Mouse (Mus musculus): Measurements from ENCODE around the gene 2310009B15Rik.

The 2310009B15Rik gene

GRCm38 (mm10) chr1:138856101-138856950 lies at the start of gene 2310009B15Rik:
2310009B15Rik (minus strand) TSS chr1:138856852.
- DNase-seq, result peak; percentile 87 to 90

GRCm38 (mm10) chr1:138906256-138906655 lies 49.6 kb upstream of the 2310009B15Rik start:
- DNase-seq, result no peak

GRCm38 (mm10) chr1:138905092-138905765 lies 48.6 kb upstream of the 2310009B15Rik start:
- no peak for DNase-seq

- DNase-seq, result no peak
Observed at GRCm38 (mm10) chr1:138903894-138904293, 47.2 kb upstream of the 2310009B15Rik start.

- DNase-seq, result peak; percentile 85 to 86
Observed at GRCm38 (mm10) chr1:138901431-138902117, 44.9 kb upstream of the 2310009B15Rik start.

- DNase-seq, result no peak
Observed at GRCm38 (mm10) chr1:138896088-138896487, 39.4 kb upstream of the 2310009B15Rik start.

GRCm38 (mm10) chr1:138877470-138878254 lies 21.0 kb upstream of the 2310009B15Rik start:
- no peak for DNase-seq

- DNase-seq, result no peak
Observed at GRCm38 (mm10) chr1:138876371-138877045, 19.9 kb upstream of the 2310009B15Rik start.

- no peak for DNase-seq
Observed at GRCm38 (mm10) chr1:138850823-138851222, 5.8 kb downstream of the 2310009B15Rik start.

- no peak for DNase-seq
Observed at GRCm38 (mm10) chr1:138850161-138850539, 6.5 kb downstream of the 2310009B15Rik start.

GRCm38 (mm10) chr1:138849531-138850160 lies 7.0 kb downstream of the 2310009B15Rik start:
- DNase-seq, result no peak

- DNase-seq, result peak in 1 of 2 experiments; percentile 31
Observed at GRCm38 (mm10) chr1:138848511-138849109, 8.0 kb downstream of the 2310009B15Rik start, which contains the start of gene Lhx9. Lhx9 (minus strand) TSS chr1:138848577.

- DNase-seq, result no peak
Observed at GRCm38 (mm10) chr1:138848026-138848425, 8.6 kb downstream of the 2310009B15Rik start.

- DNase-seq, result no peak
Observed at GRCm38 (mm10) chr1:138847146-138847545, 9.5 kb downstream of the 2310009B15Rik start.

- no peak for DNase-seq
Observed at GRCm38 (mm10) chr1:138846581-138846980, 10.1 kb downstream of the 2310009B15Rik start.

GRCm38 (mm10) chr1:138846131-138846530 lies 10.5 kb downstream of the 2310009B15Rik start:
- DNase-seq, result no peak

GRCm38 (mm10) chr1:138845481-138845880 lies 11.2 kb downstream of the 2310009B15Rik start:
- no peak for DNase-seq

- no peak for DNase-seq
Observed at GRCm38 (mm10) chr1:138844166-138844565, 12.5 kb downstream of the 2310009B15Rik start.

GRCm38 (mm10) chr1:138843361-138844091 lies 13.1 kb downstream of the 2310009B15Rik start:
- peak in 1 of 2 experiments; percentile 30 for DNase-seq

- DNase-seq, result no peak
Observed at GRCm38 (mm10) chr1:138842756-138843155, 13.9 kb downstream of the 2310009B15Rik start.
